Mouse (Mus musculus) forebrain, embryonic 11.5 days (tissue): Measurements from ENCODE around the gene Pxylp1. TPM values are rescaled to one million over a fixed set of nuclear protein-coding genes. Genes with fewer than 3 reads are reported as not detected.
A peak's percentile ranks its signal among the peaks of the same experiment; 100 is the strongest.

Source experiments
- ATAC-seq: fragments of 200-750 bp; cut with Nextera tagmentation; replicated peaks from 2 replicates; pipeline ENCODE4 v1.8.0; 2017; ENCODE audit warnings: moderate TSS enrichment; ENCODE audit not compliant: low FRiP score
- DNase-seq: peaks from one replicate; pipeline ENCODE4 v3.0.0-alpha.2; 2017; ENCODE audit warnings: low spot score
- H3K27ac ChIP-seq: fragments of 300-500 bp; sonication (generic); 2 replicates; pipeline ENCODE4 v1.5.1; 2014; ENCODE audit warnings: low read depth, low read length
- H3K27me3 ChIP-seq: fragments of 300-500 bp; sonication (generic); 2 replicates; pipeline ENCODE4 v1.6.1; 2014; ENCODE audit warnings: mild to moderate bottlenecking, low read length, mixed read lengths; ENCODE audit not compliant: control insufficient read depth, insufficient read depth
- H3K36me3 ChIP-seq: fragments of 300-500 bp; sonication (generic); 2 replicates; pipeline ENCODE4 v1.6.1; 2014; ENCODE audit warnings: mild to moderate bottlenecking, low read length, moderate library complexity, mixed read lengths; ENCODE audit not compliant: control insufficient read depth, insufficient read depth
- H3K4me1 ChIP-seq: fragments of 300-500 bp; sonication (generic); replicated peaks from 2 replicates; pipeline ENCODE4 v1.6.1; 2014; ENCODE audit warnings: low read length, mixed read lengths; ENCODE audit not compliant: control insufficient read depth, insufficient read depth
- H3K4me2 ChIP-seq: fragments of 300-500 bp; sonication (generic); 2 replicates; pipeline ENCODE4 v1.6.1; 2014; ENCODE audit warnings: low read depth, mild to moderate bottlenecking, low read length, moderate library complexity, mixed read lengths; ENCODE audit not compliant: severe bottlenecking
- H3K4me3 ChIP-seq: fragments of 300-500 bp; sonication (generic); 2 replicates; pipeline ENCODE4 v1.5.1; 2014; ENCODE audit warnings: low read depth, low read length
- H3K9ac ChIP-seq: fragments of 300-500 bp; sonication (generic); 2 replicates; pipeline ENCODE4 v1.6.1; 2014; ENCODE audit warnings: low read length
- H3K9me3 ChIP-seq: fragments of 300-500 bp; sonication (generic); 2 replicates; pipeline ENCODE4 v1.6.1; 2016; ENCODE audit warnings: low read length, mixed read lengths; ENCODE audit not compliant: control insufficient read depth
- WGBS: fragments of 180-500 bp; shearing (Covaris S2); extraction: QIAGEN DNeasy Blood & Tissue Kit; methylation state at CpG from one replicate; pipeline ENCODE4 v1.1.7; 2014; 5-methylcytosine and 5-hydroxymethylcytosine counted together
- polyA plus RNA-seq: library from polyadenylated mRNA; unstranded; fragments of >200 nt; fragmentation: Nextera tagmentation; extraction: Ambion mirVana; gene quantifications from 2 replicates; pipeline ENCODE4 v1.2.1, GENCODE M21; 2014

The Pxylp1 gene
- polyA plus RNA-seq, 1 experiment from 2014 or later, result 34.0 TPM

- no peak overlapping the region for H3K27ac ChIP-seq
- no peak overlapping the region for H3K9ac ChIP-seq
- ATAC-seq (no peak; the same call in 1 of the 2 replicates), DNase-seq (no peak)
- WGBS, result 22% methylated on average over 6 of the region's 6 CpGs
- peaks cover 13% of the 10 kb centered on the region; the same call in 1 of the 2 replicates for H3K4me1 ChIP-seq
- no peaks in the 10 kb centered on the region for H3K9me3 ChIP-seq
- peak overlapping the region; percentile 53; the same call in 1 of the 2 replicates for H3K4me3 ChIP-seq
- peak overlapping the region; percentile 98 for H3K4me2 ChIP-seq
- no peaks in the 10 kb centered on the region for H3K36me3 ChIP-seq
- peaks cover 2% of the 10 kb centered on the region; the same call in 1 of the 2 replicates for H3K27me3 ChIP-seq
Measured at GRCm38 (mm10) chr9:96887954-96888353, 4.5 kb downstream of the Pxylp1 start.

GRCm38 (mm10) chr9:96887492-96887891 lies 5.0 kb downstream of the Pxylp1 start:
- DNase-seq (no peak), ATAC-seq (no peak)
- Histone ChIP-seq H3K4me1 (peaks cover 11% of the 10 kb centered on the region; the same call in 1 of the 2 replicates), H3K27me3 (peaks cover 2% of the 10 kb centered on the region; the same call in 1 of the 2 replicates), H3K4me2 (no peak overlapping the region), H3K9me3 (no peaks in the 10 kb centered on the region), H3K36me3 (no peaks in the 10 kb centered on the region), H3K9ac (no peak overlapping the region), H3K27ac (no peak overlapping the region), H3K4me3 (no peak overlapping the region)

- DNase-seq (no peak), ATAC-seq (no peak)
- Histone ChIP-seq H3K36me3 (no peaks in the 10 kb centered on the region), H3K27ac (no peak overlapping the region), H3K27me3 (peaks cover 2% of the 10 kb centered on the region; the same call in 1 of the 2 replicates), H3K4me1 (peaks cover 6% of the 10 kb centered on the region; the same call in 1 of the 2 replicates), H3K9me3 (no peaks in the 10 kb centered on the region), H3K9ac (no peak overlapping the region), H3K4me2 (no peak overlapping the region), H3K4me3 (no peak overlapping the region)
- 66% methylated on average over 3 of the region's 3 CpGs for WGBS
Measured at GRCm38 (mm10) chr9:96885781-96886180, 6.7 kb downstream of the Pxylp1 start.

GRCm38 (mm10) chr9:96882496-96883265 lies 9.8 kb downstream of the Pxylp1 start:
- no peak overlapping the region for H3K4me3 ChIP-seq
- H3K4me2 ChIP-seq, result no peak overlapping the region
- H3K27me3 ChIP-seq, result no peaks in the 10 kb centered on the region
- H3K9me3 ChIP-seq, result no peaks in the 10 kb centered on the region
- no peak for DNase-seq
- no peaks in the 10 kb centered on the region for H3K36me3 ChIP-seq
- H3K4me1 ChIP-seq, result 0 out of 2 replicates have a peak, but pooled peaks cover 2% of the 10 kb centered on the region
- no peak overlapping the region for H3K27ac ChIP-seq
- WGBS, result 88% methylated on average over 20 of the region's 20 CpGs
- no peak for ATAC-seq
- no peak overlapping the region for H3K9ac ChIP-seq

GRCm38 (mm10) chr9:96881901-96882300 lies 10.6 kb downstream of the Pxylp1 start:
- WGBS, result 81% methylated on average over 6 of the region's 6 CpGs
- no peak for DNase-seq
- Histone ChIP-seq H3K27ac (no peak overlapping the region), H3K36me3 (no peaks in the 10 kb centered on the region), H3K4me3 (no peak overlapping the region), H3K9me3 (no peaks in the 10 kb centered on the region), H3K27me3 (no peaks in the 10 kb centered on the region), H3K4me2 (no peak overlapping the region), H3K9ac (no peak overlapping the region), H3K4me1 (0 out of 2 replicates have a peak, but pooled peaks cover 2% of the 10 kb centered on the region)
- ATAC-seq, result no peak

- no peak overlapping the region for H3K27ac ChIP-seq
- 0 out of 2 replicates have a peak, but pooled peaks cover 2% of the 10 kb centered on the region for H3K4me1 ChIP-seq
- DNase-seq, result no peak
- no peak overlapping the region for H3K4me3 ChIP-seq
- no peak for ATAC-seq
- no peak overlapping the region for H3K4me2 ChIP-seq
- H3K36me3 ChIP-seq, result no peaks in the 10 kb centered on the region
- WGBS, result 94% methylated on average over 6 of the region's 6 CpGs
- H3K27me3 ChIP-seq, result no peaks in the 10 kb centered on the region
- H3K9me3 ChIP-seq, result no peaks in the 10 kb centered on the region
- H3K9ac ChIP-seq, result no peak overlapping the region
Measured at GRCm38 (mm10) chr9:96879024-96879423, 13.4 kb downstream of the Pxylp1 start.

GRCm38 (mm10) chr9:96878464-96878863 lies 14.0 kb downstream of the Pxylp1 start:
- Histone ChIP-seq H3K9ac (no peak overlapping the region), H3K9me3 (no peaks in the 10 kb centered on the region), H3K27ac (no peak overlapping the region), H3K4me3 (no peak overlapping the region), H3K4me1 (0 out of 2 replicates have a peak, but pooled peaks cover 2% of the 10 kb centered on the region), H3K36me3 (no peaks in the 10 kb centered on the region), H3K4me2 (no peak overlapping the region), H3K27me3 (no peaks in the 10 kb centered on the region)
- WGBS, result 39% methylated on average over 4 of the region's 4 CpGs
- ATAC-seq (no peak), DNase-seq (no peak)

GRCm38 (mm10) chr9:96875704-96876103 lies 16.8 kb downstream of the Pxylp1 start:
- no peaks in the 10 kb centered on the region for H3K36me3 ChIP-seq
- H3K4me2 ChIP-seq, result no peak overlapping the region
- DNase-seq, result no peak
- H3K4me3 ChIP-seq, result no peak overlapping the region
- no peak overlapping the region for H3K9ac ChIP-seq
- 0 out of 2 replicates have a peak, but pooled peaks cover 2% of the 10 kb centered on the region for H3K4me1 ChIP-seq
- no peaks in the 10 kb centered on the region; the same call in 1 of the 2 replicates for H3K9me3 ChIP-seq
- 68% methylated on average over 4 of the region's 4 CpGs for WGBS
- no peaks in the 10 kb centered on the region for H3K27me3 ChIP-seq
- H3K27ac ChIP-seq, result no peak overlapping the region
- ATAC-seq, result no peak
